Mouse (Mus musculus): ENCODE results near the gene Lonp2.

Lonp2 gene

DNA sequence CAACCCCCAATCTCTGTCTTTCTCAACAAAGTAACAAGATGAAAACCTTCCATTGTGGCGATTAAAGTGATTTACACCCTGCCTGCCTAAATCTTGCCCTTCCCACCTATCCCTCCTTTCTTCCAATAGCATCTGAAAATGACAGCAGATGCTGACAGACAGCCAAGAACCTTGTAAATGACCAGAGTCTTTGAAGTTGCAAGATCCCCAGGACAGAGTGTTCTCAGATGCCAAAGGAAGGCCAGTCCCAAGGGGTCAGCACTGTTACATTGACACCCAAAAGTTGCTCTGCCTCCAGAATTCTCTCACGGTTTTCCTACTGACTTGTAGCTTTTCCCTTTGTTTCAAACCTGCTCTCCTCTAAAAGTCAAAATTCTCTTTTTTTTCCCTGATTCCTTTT, 126.0 kb downstream of the Lonp2 start:
- DNase-seq (ENCODE audit: low read depth, low spot score) = no peak

DNA sequence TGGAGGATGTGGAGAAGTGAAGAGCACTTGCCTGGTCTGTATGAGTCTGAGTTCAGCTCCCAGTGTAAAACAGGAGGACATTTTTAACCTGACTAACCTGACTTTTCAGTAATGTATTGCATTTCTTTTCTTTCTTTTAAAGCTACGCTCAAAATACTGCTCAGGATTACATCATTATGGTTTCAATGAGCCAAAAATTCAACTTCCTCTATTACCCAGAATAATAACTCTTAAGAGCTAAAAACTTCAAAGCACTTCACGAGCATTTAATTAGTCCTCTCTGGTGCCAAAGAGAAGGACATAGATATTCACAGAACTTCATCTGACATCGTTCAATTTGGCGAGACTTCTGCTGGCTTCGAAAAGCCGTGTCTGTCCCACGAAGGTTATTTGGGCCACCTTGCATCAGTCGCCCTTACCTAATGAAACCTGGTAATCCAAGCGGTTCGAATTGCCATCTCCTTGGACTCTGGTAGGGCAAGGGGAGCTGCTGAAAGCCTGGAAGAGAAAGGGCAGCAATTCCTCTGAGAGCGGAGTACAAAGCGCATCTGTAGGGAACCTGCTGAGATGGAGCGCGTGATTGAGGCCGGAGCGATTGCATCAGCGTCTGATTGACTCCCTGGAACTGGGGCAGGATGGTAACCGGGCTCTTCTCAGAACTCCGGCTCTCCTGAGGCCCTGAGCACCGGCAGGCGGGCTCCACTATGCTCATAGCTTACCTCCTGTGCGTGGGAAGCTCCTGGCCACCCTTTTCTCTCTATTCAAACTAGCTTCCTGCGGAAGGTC, 133.3 kb downstream of the Lonp2 start:
- no peak for DNase-seq (ENCODE audit: low read depth, low spot score)

DNA sequence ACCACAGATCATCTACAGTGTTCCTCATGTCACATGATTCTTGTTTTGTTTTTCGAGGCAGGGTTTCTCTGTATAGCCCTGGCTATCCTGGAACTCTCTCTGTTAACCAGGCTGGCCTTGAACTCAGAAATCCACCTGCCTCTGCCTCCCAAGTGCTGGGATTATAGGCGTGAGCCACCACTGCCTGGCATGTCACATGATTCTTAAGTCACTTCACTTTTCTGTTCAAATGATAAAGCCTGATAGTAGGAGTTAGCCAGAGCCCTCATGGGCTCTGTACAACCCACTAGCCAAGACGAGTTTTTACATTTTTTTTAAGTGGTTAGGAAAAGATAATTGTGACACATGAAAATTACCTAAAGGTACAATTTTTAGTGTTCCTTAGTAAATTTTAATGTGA, 134.8 kb downstream of the Lonp2 start:
- no peak for DNase-seq (ENCODE audit: low read depth, low spot score)

DNA sequence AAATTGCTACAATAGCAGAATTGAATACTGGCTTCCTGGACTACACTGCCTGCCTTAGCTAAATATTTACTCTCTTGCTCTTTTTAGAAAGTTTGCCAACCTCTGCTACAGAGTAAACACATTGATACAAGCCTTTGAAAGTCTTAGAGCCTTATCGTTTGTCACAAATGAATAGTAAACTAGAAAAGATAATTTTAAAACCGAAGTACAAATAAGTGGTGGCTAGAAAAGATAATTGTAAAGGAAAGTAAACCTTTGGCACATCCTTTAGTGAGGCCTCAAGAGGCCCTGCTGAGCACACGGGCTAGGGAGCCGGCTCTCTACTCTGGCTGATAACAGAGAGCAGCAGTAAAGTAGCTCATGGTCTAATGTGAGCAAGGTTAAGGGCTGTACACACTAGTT, 135.2 kb downstream of the Lonp2 start:
- DNase-seq (ENCODE audit: low read depth, low spot score) = no peak

DNA sequence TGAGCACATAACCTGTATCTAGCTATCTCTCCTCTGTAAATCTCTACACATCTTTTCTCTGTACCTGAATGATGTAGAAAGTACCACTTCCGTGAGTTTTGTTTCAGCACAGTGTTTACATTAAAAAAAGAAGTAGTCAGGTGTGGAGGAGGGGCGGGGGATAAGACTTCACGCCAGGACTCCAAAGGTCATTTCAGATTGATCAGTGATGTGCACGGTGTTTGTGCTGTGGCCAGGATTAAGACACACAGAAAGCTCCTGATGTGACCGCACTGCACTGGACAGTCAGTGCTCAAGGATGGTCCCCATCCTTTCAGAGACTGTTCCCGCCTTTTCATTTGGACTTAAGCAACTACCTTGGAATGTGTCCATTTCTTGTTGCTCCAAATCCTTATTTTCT, 136.9 kb downstream of the Lonp2 start:
- no peak for DNase-seq (ENCODE audit: low read depth, low spot score)

DNA sequence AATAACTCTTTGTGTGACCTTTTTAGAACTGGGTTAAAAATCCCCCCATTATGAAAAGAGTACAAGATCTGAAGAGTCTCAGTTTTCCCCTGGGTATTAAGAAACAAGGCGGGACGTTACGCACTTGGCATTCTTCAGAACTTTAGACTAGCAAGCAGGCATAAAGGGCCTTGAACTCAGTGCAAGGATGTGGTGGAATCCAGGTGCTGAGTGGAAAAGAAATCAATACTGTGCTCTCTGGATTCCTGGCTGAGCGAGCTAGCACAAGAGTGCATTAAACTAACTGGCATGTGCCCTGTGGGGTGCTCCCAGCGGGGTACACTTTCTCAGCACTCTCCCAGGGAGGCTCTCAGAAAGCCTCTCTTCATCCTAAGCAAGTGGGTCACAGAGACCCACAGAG, 139.0 kb downstream of the Lonp2 start:
- no peak for DNase-seq (ENCODE audit: low read depth, low spot score)

DNA sequence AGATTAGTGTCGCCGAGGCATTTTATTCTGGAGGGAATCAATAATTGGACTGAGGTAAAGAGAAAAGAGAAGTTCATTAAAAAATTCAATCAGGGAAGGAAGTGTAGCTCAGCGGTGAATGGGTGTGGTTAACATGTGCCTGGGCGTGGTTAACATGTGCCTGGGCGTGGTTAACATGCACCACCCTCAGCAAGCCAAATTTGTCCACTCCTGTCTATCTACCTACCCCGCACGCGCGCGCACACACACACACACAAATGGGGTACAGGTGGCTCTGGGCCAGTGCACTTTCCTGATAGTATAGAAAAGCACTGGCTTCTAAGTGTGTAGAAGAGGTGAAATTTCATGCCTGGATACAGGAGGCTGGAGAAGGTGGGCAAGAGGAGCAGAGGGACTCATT, 141.3 kb downstream of the Lonp2 start:
- DNase-seq (ENCODE audit: low read depth, low spot score) = peak; percentile 59

DNA sequence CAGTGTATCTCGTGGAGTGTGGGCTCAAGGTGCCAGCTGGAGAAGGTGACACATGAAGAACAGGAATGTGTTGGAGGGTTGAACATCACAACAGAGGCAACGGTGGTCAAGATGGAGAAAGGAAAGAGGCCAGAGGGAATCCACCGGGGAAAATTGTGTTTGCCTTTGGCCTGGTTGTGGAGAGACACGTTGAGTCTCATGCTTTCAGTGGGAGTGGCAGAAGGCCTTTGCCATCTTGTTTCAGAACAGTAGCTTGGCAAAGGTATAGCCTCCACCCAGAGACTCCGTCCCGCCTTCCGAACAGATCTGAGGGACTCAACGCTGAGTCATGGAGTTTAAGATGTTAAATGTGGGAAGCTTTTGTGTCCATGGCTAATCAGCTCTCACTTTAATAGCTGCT, 141.8 kb downstream of the Lonp2 start:
- DNase-seq (ENCODE audit: low read depth, low spot score) = no peak

DNA sequence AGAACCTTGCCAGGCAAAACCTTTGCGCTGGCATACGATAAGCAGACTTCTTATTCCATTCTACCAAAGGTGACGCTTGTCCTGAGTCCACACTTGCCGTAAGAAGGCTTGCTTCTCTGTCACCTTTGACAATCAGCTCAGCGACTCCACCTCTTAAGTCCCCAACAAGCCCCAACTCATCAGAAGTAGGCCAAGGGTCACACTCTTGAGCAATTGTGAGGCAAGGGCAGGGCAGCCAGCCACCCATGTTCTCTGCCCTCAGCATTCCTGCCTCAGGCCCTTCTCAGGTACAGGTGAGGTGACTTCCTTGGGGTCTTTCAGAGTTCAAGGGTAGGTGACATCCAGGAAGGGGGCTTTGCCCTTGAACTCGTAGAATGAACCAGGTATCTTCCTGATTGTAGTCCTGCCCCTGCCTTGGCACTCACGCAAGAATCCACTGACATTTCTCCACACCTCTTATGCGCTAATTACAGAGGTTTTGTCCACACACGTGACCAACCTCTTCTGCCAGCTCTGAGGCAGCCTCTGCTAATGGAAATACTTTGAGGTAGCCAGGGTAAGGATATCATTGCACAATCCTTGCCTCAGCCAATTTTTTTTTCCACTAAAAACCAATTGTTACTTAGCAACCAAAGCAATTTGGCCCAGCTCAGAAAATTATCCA, 142.8 kb downstream of the Lonp2 start:
- no peak for DNase-seq (ENCODE audit: low read depth, low spot score)

DNA sequence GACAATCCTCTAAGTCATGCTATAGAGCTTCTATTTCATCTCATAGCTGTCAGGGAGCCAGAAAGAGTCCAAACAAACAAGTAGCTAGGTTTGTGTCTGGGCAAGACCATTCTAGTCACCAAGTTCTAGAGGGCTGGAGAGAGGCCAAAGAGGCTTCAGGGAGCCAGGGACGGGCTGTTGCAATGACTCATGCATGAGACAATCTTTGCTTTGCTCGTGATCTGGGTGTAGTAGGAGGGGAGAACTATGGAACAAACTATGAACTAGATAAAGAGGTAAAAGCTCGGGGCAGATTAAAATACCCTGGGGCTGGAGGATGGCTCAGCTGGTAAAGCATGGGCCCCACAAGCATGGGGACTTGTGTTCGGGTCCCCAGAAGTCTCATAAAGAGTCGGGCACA, 144.7 kb downstream of the Lonp2 start:
- DNase-seq (ENCODE audit: low read depth, low spot score) = no peak

DNA sequence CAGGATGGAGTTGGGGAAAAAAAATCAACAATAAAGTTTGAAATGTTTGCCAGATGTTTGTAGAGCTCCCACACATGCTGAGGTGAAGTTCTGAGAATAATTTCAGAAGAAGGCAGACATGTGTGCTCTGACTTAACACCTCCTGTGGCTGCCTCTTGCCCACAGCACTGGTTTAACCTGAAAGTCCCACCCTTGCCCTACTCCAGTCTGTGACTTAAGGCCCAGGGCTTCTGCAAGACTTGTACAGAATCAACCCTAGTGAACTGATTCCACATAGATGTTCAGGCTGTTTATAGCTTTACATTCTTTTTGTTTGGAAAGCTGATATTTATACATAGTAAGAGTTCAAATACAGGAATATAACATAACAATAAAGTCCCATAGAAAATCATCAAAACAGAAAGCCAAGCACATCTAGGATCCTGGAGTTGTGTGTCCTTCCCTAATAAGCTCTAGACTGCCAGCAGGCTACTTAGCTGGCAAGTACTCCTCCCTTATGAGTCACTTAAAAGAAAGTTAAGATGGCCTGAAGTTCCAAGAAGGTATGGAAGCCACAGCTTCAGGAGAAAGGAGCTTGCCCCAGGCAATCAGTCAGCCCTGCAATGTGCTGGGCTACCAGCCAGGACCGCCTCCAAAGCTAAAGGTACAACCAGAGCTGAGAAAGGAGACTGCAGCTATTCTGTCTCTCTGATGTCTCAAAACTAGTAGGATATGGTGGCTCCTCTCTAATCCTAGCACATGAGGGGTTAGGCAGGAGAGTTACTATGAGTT, 146.3 kb downstream of the Lonp2 start:
- DNase-seq (ENCODE audit: low read depth, low spot score) = no peak

Data from c-Kit-negative CD71-positive TER-119-positive erythroid progenitor cells, embryonic 14.5 days (primary cell).